Mouse (Mus musculus) heart, embryonic 14.5 days (tissue): ENCODE data around the gene Twist1. TPM values are rescaled to one million over a fixed set of nuclear protein-coding genes. Genes with fewer than 3 reads are reported as not detected.

ENCODE experiments used
- ATAC-seq: fragments of 200-750 bp; cut with Nextera tagmentation; 2 replicates; pipeline ENCODE4 v1.8.0; 2017; ENCODE audit warnings: low read depth, moderate TSS enrichment; ENCODE audit not compliant: insufficient number of reproducible peaks, insufficient read depth, low FRiP score
- H3K27ac ChIP-seq, 2 experiments: fragments of 200-500 bp in 1 of 2; fragments of 300-500 bp in 1 of 2; sonication (generic) in 1 of 2; replicated peaks in 1 of 2; 2 replicates each; pipeline ENCODE4 v1.5.1; 2012 to 2014; ENCODE audit warnings: low read depth in 2 of 2, low read length in 2 of 2, control low read depth in 1 of 2, mild to moderate bottlenecking in 1 of 2, mixed read lengths in 1 of 2; ENCODE audit not compliant: control insufficient read depth in 1 of 2, insufficient read depth in 1 of 2
- H3K27me3 ChIP-seq: fragments of 300-500 bp; sonication (generic); 2 replicates; pipeline ENCODE4 v1.6.1; 2014; ENCODE audit warnings: mild to moderate bottlenecking, low read length, control low read depth; ENCODE audit not compliant: control insufficient read depth, insufficient read depth
- H3K36me3 ChIP-seq: fragments of 300-500 bp; sonication (generic); 2 replicates; pipeline ENCODE4 v1.6.1; 2014; ENCODE audit warnings: mild to moderate bottlenecking, control low read depth, low read length, mixed read lengths; ENCODE audit not compliant: control insufficient read depth, insufficient read depth
- H3K4me1 ChIP-seq, 2 experiments: fragments of 200-500 bp in 1 of 2; fragments of 300-500 bp in 1 of 2; sonication (generic) in 1 of 2; 2 replicates each; pipeline ENCODE4 v1.6.1; 2012 to 2014; ENCODE audit warnings: low read length in 2 of 2, control low read depth in 1 of 2, mixed read lengths in 1 of 2; ENCODE audit not compliant: control insufficient read depth in 2 of 2, insufficient read depth in 2 of 2
- H3K4me2 ChIP-seq: fragments of 300-500 bp; sonication (generic); 2 replicates; pipeline ENCODE4 v1.6.1; 2014; ENCODE audit warnings: mild to moderate bottlenecking, low read length
- H3K4me3 ChIP-seq, 2 experiments: fragments of 200-500 bp in 1 of 2; fragments of 300-500 bp in 1 of 2; sonication (generic) in 1 of 2; 2 replicates each; pipeline ENCODE4 v1.5.1; 2012 to 2014; ENCODE audit warnings: low read length in 2 of 2, mild to moderate bottlenecking in 2 of 2, control low read depth in 1 of 2, low read depth in 1 of 2, moderate library complexity in 1 of 2; ENCODE audit not compliant: control insufficient read depth in 1 of 2, insufficient read depth in 1 of 2
- H3K9ac ChIP-seq: fragments of 300-500 bp; sonication (generic); 2 replicates; pipeline ENCODE4 v1.6.1; 2014; ENCODE audit warnings: mild to moderate bottlenecking, low read length
- H3K9me3 ChIP-seq: fragments of 300-500 bp; sonication (generic); 2 replicates; pipeline ENCODE4 v1.6.1; 2016; ENCODE audit warnings: low read length, control low read depth; ENCODE audit not compliant: control insufficient read depth
- WGBS: fragments of 180-500 bp; shearing (Covaris S2); extraction: QIAGEN DNeasy Blood & Tissue Kit; methylation state at CpG from one replicate; pipeline ENCODE4 v1.1.7; 2014; 5-methylcytosine and 5-hydroxymethylcytosine counted together
- polyA plus RNA-seq: library from polyadenylated mRNA; unstranded; fragments of >200 nt; fragmentation: Nextera tagmentation; extraction: Ambion mirVana; gene quantifications from 2 replicates; pipeline ENCODE4 v1.2.1, GENCODE M21; 2014

Twist1 gene
- 3.8 and 6.3 TPM in 2 replicates for polyA plus RNA-seq

DNA sequence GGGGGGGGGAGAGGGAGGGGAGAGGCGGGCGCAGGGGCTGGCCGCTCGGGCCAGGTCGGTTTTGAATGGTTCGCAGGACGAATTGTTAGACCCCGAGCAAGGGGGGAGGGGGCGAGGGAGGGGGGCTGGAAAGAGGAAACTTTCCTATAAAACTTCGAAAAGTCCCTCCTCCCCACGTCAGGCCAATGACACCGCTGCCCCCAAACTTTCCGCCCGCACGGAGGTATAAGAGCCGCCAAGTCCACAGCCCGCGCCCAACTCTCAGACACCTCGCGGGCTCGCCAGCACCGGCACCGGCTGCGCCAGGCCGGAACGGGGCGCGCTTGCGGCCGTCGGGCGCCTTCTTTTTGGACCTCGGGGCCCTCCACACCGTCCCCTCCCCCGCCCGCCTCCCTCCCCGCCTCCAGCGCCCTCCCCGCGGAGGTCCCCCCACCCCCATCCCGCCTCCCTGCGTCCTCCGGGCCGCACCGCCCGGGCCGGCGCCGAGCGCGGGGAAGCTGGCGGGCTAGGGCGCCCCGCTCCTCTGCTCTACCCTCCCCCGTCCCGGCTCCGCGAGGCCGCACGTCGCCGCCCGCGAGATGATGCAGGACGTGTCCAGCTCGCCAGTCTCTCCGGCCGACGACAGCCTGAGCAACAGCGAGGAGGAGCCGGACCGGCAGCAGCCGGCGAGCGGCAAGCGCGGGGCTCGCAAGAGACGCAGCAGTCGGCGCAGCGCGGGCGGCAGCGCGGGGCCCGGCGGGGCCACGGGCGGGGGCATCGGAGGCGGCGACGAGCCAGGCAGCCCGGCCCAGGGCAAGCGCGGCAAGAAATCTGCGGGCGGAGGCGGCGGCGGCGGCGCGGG lies at the start of gene Twist1:
TSS of gene Twist1 (plus strand) at position 272 of the 841 bp plus-strand sequence.
- under 1% methylated on average over 87 of the region's 105 CpGs for WGBS
- peak; percentile 81 for ATAC-seq
- Histone ChIP-seq H3K4me2 (peak within 1 kb of the TSS; percentile 73), H3K27ac (peak within 1 kb of the TSS; percentile 75 to 83), H3K36me3 (no peaks in the 10 kb centered on the region), H3K27me3 (peaks cover 81% of the 10 kb centered on the region), H3K4me3 (peak within 1 kb of the TSS; percentile 64 to 71), H3K9me3 (no peaks in the 10 kb centered on the region), H3K4me1 (peaks cover 0 to 6% of the 10 kb centered on the region in 2 experiments; a peak in 2 of 4 replicates), H3K9ac (peak within 1 kb of the TSS; percentile 78)

DNA sequence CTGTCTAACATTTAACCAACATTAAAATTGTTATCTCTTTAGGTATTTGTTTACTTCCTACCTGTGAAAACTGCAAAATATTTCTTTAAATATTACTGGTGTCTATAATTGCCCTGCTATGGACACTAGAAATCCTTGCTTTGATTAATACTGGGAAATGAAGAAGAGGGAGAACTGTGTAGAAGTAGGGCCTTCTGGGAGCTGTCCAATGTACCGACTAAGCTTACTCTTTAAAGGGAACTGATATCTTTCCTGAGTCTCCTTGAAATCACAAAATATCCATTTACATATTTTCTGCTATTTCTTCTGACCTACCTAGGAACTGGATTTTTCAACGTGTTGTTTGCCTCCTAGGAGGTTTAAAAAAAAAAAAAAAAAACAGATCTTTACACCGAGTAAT lies 30.7 kb upstream of the Twist1 start:
- H3K4me3 ChIP-seq: no peak overlapping the region
- no peak overlapping the region for H3K4me2 ChIP-seq
- ATAC-seq: no peak
- WGBS: 13% methylated on average over 3 of the region's 3 CpGs
- H3K9me3 ChIP-seq: no peaks in the 10 kb centered on the region
- no peaks in the 10 kb centered on the region; a peak in 1 of 4 replicates for H3K4me1 ChIP-seq
- H3K9ac ChIP-seq: no peak overlapping the region
- H3K36me3 ChIP-seq: no peaks in the 10 kb centered on the region
- peaks cover 37% of the 10 kb centered on the region for H3K27me3 ChIP-seq
- no peak overlapping the region for H3K27ac ChIP-seq

DNA sequence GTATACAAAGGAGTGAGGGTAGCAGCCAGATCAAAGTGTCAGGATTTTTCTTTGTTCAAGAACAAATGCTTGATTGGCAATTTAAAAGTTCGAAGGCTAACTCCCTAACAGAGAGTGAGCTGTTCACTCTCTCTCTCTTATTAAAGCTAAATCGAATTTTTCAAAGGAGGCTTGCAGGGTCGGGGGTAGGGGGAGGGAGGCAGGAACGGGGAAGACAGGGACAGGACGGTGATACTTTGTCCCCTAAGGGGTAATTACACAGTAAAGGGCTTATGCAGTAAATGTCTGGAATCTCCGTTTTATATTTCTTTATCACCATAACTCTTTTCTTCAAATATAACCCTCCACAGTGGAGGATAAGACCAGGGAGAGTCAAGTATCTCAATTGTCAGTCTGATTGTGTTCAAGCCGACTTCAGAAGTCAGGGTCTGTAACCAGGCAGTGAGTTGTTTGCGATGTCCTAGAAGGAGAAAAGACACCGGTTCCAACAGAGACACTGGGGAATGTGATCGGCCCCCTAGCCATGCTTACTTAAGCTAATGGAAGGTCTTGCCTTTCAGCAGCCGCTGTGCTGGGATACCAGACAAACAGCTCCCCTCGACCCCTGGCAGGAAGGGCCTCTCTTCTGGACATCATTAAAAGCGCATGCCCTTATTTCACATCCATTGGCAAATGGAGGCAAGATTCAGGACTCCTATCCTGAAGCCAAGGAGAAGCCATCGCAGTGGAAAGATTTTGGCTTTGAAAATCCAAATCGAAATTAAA lies 30.0 kb upstream of the Twist1 start:
- no peak overlapping the region for H3K9ac ChIP-seq
- no peaks in the 10 kb centered on the region; a peak in 1 of 4 replicates for H3K4me1 ChIP-seq
- H3K27me3 ChIP-seq: peaks cover 37% of the 10 kb centered on the region
- no peaks in the 10 kb centered on the region for H3K9me3 ChIP-seq
- H3K27ac ChIP-seq: no peak overlapping the region
- 4% methylated on average over 15 of the region's 15 CpGs for WGBS
- no peaks in the 10 kb centered on the region for H3K36me3 ChIP-seq
- H3K4me3 ChIP-seq: no peak overlapping the region
- no peak overlapping the region for H3K4me2 ChIP-seq
- no peak for ATAC-seq

DNA sequence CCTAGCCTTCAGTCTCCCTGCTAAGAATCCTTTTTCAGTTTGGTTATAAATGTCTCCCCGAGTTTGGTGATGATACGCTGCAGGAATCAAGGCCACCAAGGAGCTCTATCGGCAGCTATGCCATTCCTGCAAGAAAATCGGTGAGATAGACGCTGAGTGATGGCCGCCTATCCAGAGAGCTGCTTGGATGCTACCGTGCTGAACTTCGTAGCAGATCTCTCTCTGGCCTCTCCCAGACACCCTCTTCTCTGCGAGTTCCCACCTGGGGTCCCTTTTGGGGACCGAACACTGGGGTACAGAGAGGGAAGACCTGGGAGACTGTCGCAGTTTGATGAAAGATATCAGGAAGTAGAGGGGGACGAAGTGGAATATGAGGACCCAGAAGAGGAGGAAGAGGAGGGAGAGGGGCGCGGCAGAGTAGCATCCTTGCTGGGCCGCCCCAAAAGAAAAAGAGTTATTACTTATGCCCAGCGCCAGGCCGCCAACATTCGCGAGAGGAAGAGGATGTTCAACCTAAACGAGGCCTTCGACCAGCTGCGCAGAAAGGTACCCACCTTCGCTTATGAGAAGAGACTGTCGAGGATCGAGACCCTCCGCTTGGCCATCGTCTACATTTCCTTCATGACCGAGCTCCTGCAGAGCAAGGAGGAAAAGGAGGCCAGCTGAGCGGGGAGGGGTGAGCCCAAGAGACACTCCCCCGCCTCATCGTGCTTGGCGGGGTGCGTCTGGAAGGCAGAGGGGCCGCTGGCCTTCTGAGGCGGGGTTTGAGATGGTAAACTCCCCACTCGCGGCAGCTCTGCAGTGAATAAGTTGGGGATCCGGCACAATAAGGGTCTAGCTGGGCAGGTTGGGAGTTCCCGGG lies 28.9 kb upstream of the Twist1 start, which contains the start of gene Ferd3l:
TSS of gene Ferd3l (plus strand) at position 95 of the 862 bp plus-strand sequence.
- Histone ChIP-seq H3K27me3 (peaks cover 37% of the 10 kb centered on the region), H3K4me3 (peak within 1 kb of the TSS in 1 of 2 experiments; percentile 13; a peak in 2 of 4 replicates), H3K4me1 (no peaks in the 10 kb centered on the region; a peak in 1 of 4 replicates), H3K9me3 (no peaks in the 10 kb centered on the region), H3K9ac (no peak within 1 kb of the TSS), H3K36me3 (no peaks in the 10 kb centered on the region), H3K4me2 (peak within 1 kb of the TSS; percentile 51), H3K27ac (no peak within 1 kb of the TSS)
- ATAC-seq: no peak
- WGBS: 2% methylated on average over 39 of the region's 39 CpGs

DNA sequence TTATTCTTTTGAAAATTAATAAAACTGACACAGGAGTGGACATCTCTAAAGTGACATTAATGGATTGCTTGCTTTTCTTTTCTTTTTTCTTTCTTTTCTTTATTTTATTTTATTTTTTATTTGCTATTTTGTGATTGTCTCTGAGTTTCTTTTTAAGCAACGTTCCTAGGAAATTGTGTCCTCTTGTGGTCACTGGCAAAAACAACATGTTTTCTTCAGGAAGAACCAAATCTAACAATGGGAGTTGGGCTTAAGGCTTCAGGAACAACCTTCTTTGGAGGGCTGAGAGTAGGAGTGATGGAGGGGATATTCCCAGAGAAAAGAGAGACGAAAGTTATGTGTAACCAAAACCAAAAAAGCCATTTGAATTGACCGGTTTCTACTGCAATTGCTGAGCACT lies 4.6 kb upstream of the Twist1 start:
- Histone ChIP-seq H3K4me3 (no peak overlapping the region), H3K9me3 (no peaks in the 10 kb centered on the region), H3K4me1 (peaks cover 0 to 4% of the 10 kb centered on the region in 2 experiments; a peak in 1 of 4 replicates), H3K36me3 (no peaks in the 10 kb centered on the region), H3K27me3 (peaks cover 45% of the 10 kb centered on the region), H3K27ac (no peak overlapping the region), H3K4me2 (no peak overlapping the region), H3K9ac (no peak overlapping the region)
- WGBS: 7% methylated on average over 3 of the region's 3 CpGs
- ATAC-seq: no peak

DNA sequence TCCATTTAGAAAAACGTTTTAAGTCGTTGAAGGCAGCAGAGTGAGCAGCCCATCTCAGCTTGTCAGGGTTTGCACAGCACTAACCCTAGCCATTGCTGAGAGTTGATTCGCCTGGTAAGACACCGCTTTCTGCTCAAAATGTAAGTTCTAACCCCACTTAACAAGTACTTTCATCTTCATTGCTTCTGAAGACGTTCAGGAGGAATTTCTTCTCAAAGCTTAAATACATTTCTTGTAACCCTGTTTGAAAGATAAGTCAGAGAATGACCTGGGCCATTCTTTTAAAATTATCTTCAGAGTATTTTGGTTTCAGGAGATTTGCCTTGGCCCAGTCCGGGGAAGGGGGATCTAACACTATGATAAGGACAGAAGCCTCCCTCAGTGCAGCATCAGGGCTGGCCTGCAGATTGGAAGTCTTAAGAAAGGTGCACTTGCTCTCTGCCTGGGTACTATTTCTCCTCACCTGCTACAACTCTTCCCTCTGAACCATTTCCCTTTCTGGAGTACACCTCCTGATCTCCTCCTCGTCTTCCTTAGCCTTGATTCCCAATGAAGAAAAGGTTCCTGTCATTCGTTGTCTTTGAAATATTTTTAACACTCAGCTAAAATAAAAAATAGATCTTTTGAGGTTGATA lies 2.4 kb upstream of the Twist1 start:
- no peak overlapping the region for H3K9ac ChIP-seq
- no peak overlapping the region; a peak in 1 of 4 replicates for H3K27ac ChIP-seq
- no peak overlapping the region; the same call in 1 of the 2 replicates for H3K4me2 ChIP-seq
- 18% methylated on average over 8 of the region's 8 CpGs for WGBS
- H3K36me3 ChIP-seq: no peaks in the 10 kb centered on the region
- H3K9me3 ChIP-seq: no peaks in the 10 kb centered on the region
- peaks cover 58% of the 10 kb centered on the region for H3K27me3 ChIP-seq
- H3K4me3 ChIP-seq: no peak overlapping the region
- H3K4me1 ChIP-seq: peaks cover 0 to 6% of the 10 kb centered on the region in 2 experiments; a peak in 2 of 4 replicates
- no peak for ATAC-seq
